Mouse (Mus musculus) cortical plate, adult 2 months (tissue): ENCODE data around the gene Plekhg4. TPM values are rescaled to one million over a fixed set of nuclear protein-coding genes. Genes with fewer than 3 reads are reported as not detected.

Source experiments
- H3K27ac ChIP-seq: fragments of 200-500 bp; 2 replicates; pipeline ENCODE4 v1.5.1; 2012; ENCODE audit warnings: low read length, control low read depth, inconsistent platforms; ENCODE audit not compliant: insufficient read depth
- H3K4me1 ChIP-seq: fragments of 200-500 bp; 2 replicates; pipeline ENCODE4 v1.6.1; 2011; ENCODE audit warnings: low read length; ENCODE audit not compliant: control insufficient read depth, insufficient read depth
- H3K4me3 ChIP-seq: fragments of 200-500 bp; 2 replicates; pipeline ENCODE4 v1.5.1; 2011; ENCODE audit warnings: mild to moderate bottlenecking, low read length, control low read depth; ENCODE audit not compliant: insufficient read depth
- CTCF ChIP-seq: fragments of 200-500 bp; IDR thresholded peaks from 2 replicates; pipeline ENCODE4 v1.5.1; 2011; ENCODE audit warnings: mild to moderate bottlenecking, control low read depth, low read length; ENCODE audit not compliant: insufficient read depth; ENCODE audit errors: extremely low read depth
- POLR2A ChIP-seq: fragments of 200-500 bp; IDR thresholded peaks from 2 replicates; pipeline ENCODE4 v1.6.1; 2011; ENCODE audit warnings: mild to moderate bottlenecking, low read length, control low read depth; ENCODE audit not compliant: insufficient read depth; ENCODE audit errors: extremely low read depth
- polyA plus RNA-seq: library from polyadenylated mRNA; depleted of rRNA; stranded (reverse); fragments of >200 nt; gene quantifications from 2 replicates; pipeline ENCODE4 v1.2.3, GENCODE M21; 2012

The Plekhg4 gene
- polyA plus RNA-seq, 1 experiment = 3.2 TPM

GRCm38 (mm10) chr8:105348450-105349095, 24.5 kb upstream of the Plekhg4 start, which contains the start of gene Slc9a5:
TSS of gene Slc9a5 (plus strand) at chr8:105348843.
- Histone ChIP-seq H3K4me1 (no peaks in the 10 kb centered on the region), H3K4me3 (peak within 1 kb of the TSS; percentile 61), H3K27ac (peak within 1 kb of the TSS; percentile 3; the same call in 1 of the 2 replicates)
- TF ChIP-seq POLR2A = no peak
- TF ChIP-seq CTCF = no peak

GRCm38 (mm10) chr8:105349096-105349771, 23.8 kb upstream of the Plekhg4 start:
- no peak for TF ChIP-seq CTCF
- no peak for TF ChIP-seq POLR2A

GRCm38 (mm10) chr8:105350186-105350585, 22.9 kb upstream of the Plekhg4 start:
- Histone ChIP-seq H3K4me1 (no peaks in the 10 kb centered on the region), H3K4me3 (peak overlapping the region; percentile 61), H3K27ac (no peak overlapping the region)
- no peak for TF ChIP-seq CTCF
- no peak for TF ChIP-seq POLR2A

More at GRCm38 (mm10) chr8:105349096-105349771, 23.8 kb upstream of the Plekhg4 start:
- H3K4me3 ChIP-seq = peak overlapping the region; percentile 61
- H3K27ac ChIP-seq = peak overlapping the region; percentile 3; the same call in 1 of the 2 replicates
- H3K4me1 ChIP-seq = no peaks in the 10 kb centered on the region

DNA sequence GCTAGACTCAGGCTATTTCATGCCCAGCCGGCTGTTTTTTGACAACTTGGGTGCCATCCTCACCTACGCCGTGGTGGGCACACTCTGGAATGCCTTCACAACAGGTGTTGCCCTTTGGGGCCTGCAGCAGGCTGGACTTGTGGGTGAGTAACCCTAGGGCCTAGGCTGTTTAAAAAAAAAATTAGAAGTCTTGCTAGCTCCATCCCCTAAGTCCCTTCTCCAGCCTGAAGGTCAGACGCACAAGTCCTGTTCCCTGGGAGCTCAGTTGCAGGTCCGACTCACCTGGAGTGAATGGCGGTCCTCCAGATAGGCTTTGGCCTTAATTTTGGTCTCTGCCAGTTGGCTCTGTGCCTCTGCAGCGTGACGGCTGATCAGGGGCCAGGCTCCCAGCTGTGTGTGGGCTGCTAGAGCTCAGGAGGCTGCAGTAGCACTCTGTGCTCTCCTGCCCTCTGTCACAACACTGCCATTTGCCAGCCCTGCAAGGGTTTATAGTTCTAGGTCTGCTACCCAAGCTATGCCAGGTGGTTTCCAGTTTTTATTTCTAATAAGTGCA, 19.4 kb upstream of the Plekhg4 start:
- no peak overlapping the region for H3K27ac ChIP-seq
- H3K4me3 ChIP-seq = no peak overlapping the region
- TF ChIP-seq CTCF (no peak), POLR2A (no peak)
- no peaks in the 10 kb centered on the region for H3K4me1 ChIP-seq

GRCm38 (mm10) chr8:105354549-105354948, 18.5 kb upstream of the Plekhg4 start:
- TF ChIP-seq POLR2A (no peak), CTCF (no peak)
- no peak overlapping the region for H3K4me3 ChIP-seq
- H3K4me1 ChIP-seq = no peaks in the 10 kb centered on the region
- no peak overlapping the region for H3K27ac ChIP-seq

GRCm38 (mm10) chr8:105355179-105356024, 17.7 kb upstream of the Plekhg4 start:
- no peak overlapping the region for H3K4me3 ChIP-seq
- TF ChIP-seq POLR2A (no peak), CTCF (no peak)
- H3K4me1 ChIP-seq = no peaks in the 10 kb centered on the region
- H3K27ac ChIP-seq = no peak overlapping the region

DNA sequence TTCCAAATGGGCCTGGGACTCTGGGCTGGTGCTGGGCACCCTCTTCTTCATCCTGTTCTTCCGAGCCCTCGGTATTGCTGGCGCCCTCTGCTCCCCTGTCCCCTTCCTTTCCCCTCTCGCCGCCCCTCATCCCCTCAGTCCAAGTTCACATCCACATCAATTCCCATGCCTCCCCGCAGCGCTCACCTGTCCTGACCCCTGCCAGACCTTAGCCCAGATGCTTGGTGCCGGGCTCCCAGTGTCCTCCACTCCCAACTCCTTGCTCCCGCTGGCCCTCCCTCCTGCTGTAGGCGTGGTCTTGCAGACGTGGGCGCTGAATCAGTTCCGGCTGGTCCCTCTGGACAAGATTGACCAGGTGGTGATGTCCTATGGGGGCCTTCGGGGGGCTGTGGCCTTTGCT, 16.4 kb upstream of the Plekhg4 start:
- Histone ChIP-seq H3K4me1 (no peaks in the 10 kb centered on the region), H3K27ac (no peak overlapping the region), H3K4me3 (no peak overlapping the region)
- TF ChIP-seq CTCF (no peak), POLR2A (no peak)

DNA sequence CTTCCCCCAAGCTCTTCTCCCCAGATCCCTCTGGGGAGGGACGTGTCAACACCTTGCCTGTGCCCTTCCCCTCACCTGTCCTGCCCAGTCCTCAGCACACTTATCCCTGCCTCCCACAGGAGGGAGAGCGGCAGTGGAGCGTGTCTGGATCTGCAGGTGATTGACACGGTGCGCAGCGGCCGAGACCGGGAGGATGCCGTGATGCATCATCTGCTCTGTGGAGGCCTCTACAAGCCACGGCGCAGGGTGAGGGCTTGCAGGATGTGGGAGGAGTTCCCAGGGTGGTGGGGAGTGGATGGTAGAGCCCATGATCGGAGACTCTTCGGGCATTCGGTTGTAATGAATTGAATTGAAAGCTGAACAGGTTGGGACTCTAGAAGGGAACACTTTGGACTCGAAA, 13.9 kb upstream of the Plekhg4 start:
- no peak for TF ChIP-seq CTCF
- no peak for TF ChIP-seq POLR2A

GRCm38 (mm10) chr8:105359646-105360045, 13.4 kb upstream of the Plekhg4 start:
- H3K4me1 ChIP-seq = no peaks in the 10 kb centered on the region
- H3K27ac ChIP-seq = no peak overlapping the region
- H3K4me3 ChIP-seq = no peak overlapping the region
- TF ChIP-seq POLR2A (no peak), CTCF (peak; percentile 10; the same call in 1 of the 2 replicates)

More for the DNA sequence above, 13.9 kb upstream of the Plekhg4 start:
- no peak overlapping the region for H3K4me3 ChIP-seq
- H3K27ac ChIP-seq = no peak overlapping the region
- H3K4me1 ChIP-seq = no peaks in the 10 kb centered on the region
